Mouse (Mus musculus): ENCODE results near the gene Ech1.

Ech1 gene

GRCm38 (mm10) chr7:28818861-28819452 lies 6.1 kb upstream of the Ech1 start:
- in situ Hi-C loops (cut with MseI, MboI) = no loop called here

GRCm38 (mm10) chr7:28819571-28819970 lies 5.4 kb upstream of the Ech1 start:
- in situ Hi-C loops (cut with MseI, MboI) = no loop called here

- in situ Hi-C loops (cut with MseI, MboI) = no loop called here
These were observed 4.4 kb upstream of the Ech1 start for GRCm38 (mm10) chr7:28820358-28821260.

- in situ Hi-C loops (cut with MseI, MboI) = no loop called here
These were observed 3.7 kb upstream of the Ech1 start for GRCm38 (mm10) chr7:28821261-28821831.

GRCm38 (mm10) chr7:28822556-28822955 lies 2.5 kb upstream of the Ech1 start:
- in situ Hi-C loops (cut with MseI, MboI) = no loop called here

GRCm38 (mm10) chr7:28822993-28823903 lies 1.8 kb upstream of the Ech1 start:
- in situ Hi-C loops (cut with MseI, MboI) = no loop called here

- in situ Hi-C loops (cut with MseI, MboI) = no loop called here
These were observed 1.1 kb upstream of the Ech1 start for GRCm38 (mm10) chr7:28823932-28824331.

- in situ Hi-C loops (cut with MseI, MboI) = no loop called here
These were observed 827 bp downstream of the Ech1 start for GRCm38 (mm10) chr7:28825686-28826401.

- in situ Hi-C loops (cut with MseI, MboI) = no loop called here
These were observed 1.4 kb downstream of the Ech1 start for GRCm38 (mm10) chr7:28826402-28826772.

GRCm38 (mm10) chr7:28827338-28827737 lies 2.3 kb downstream of the Ech1 start:
- in situ Hi-C loops (cut with MseI, MboI) = no loop called here

GRCm38 (mm10) chr7:28829821-28830220 lies 4.8 kb downstream of the Ech1 start:
- in situ Hi-C loops (cut with MseI, MboI) = no loop called here

- in situ Hi-C loops (cut with MseI, MboI) = no loop called here
These were observed 6.0 kb downstream of the Ech1 start for GRCm38 (mm10) chr7:28830981-28831380.

GRCm38 (mm10) chr7:28831411-28832125 lies 6.6 kb downstream of the Ech1 start:
- in situ Hi-C loops (cut with MseI, MboI) = no loop called here

GRCm38 (mm10) chr7:28832137-28832536 lies 7.1 kb downstream of the Ech1 start:
- in situ Hi-C loops (cut with MseI, MboI) = no loop called here

GRCm38 (mm10) chr7:28833723-28834347 lies 8.8 kb downstream of the Ech1 start, which contains the start of gene Lgals4:
Gene Lgals4 (plus strand): TSS chr7:28833854.
- in situ Hi-C loops (cut with MseI, MboI) = no loop called here

GRCm38 (mm10) chr7:28836936-28837335 lies 11.9 kb downstream of the Ech1 start:
- in situ Hi-C loops (cut with MseI, MboI) = no loop called here

- in situ Hi-C loops (cut with MseI, MboI) = no loop called here
These were observed 13.3 kb downstream of the Ech1 start for GRCm38 (mm10) chr7:28838331-28838730.

GRCm38 (mm10) chr7:28847273-28847672 lies 22.3 kb downstream of the Ech1 start:
- in situ Hi-C loops (cut with MseI, MboI) = no loop called here

- in situ Hi-C loops (cut with MseI, MboI) = no loop called here
These were observed 24.8 kb downstream of the Ech1 start for GRCm38 (mm10) chr7:28849700-28850236.

- in situ Hi-C loops (cut with MseI, MboI) = no loop called here
These were observed 25.6 kb downstream of the Ech1 start for GRCm38 (mm10) chr7:28850642-28851041.

All from mouse trophoblast stem cell (cell line).